Mouse (Mus musculus) thymus, postnatal 10 days (tissue): Measurements from ENCODE around the gene Dqx1.

Experiments used
- DNase-seq, 2 experiments: peaks; one replicate each; pipeline ENCODE4 v3.0.0; 2021; ENCODE audit warnings: low spot score in 2 of 2

The Dqx1 gene

GRCm38 (mm10) chr6:83033249-83034185 is 24.1 kb upstream of the Dqx1 start, which contains the start of the genes Dok1 and Loxl3:
Gene Dok1 (minus strand): TSS chr6:83033471.
Gene Loxl3 (plus strand): TSS chr6:83034173.
- DNase-seq: peak; percentile 50 to 62

GRCm38 (mm10) chr6:83034463-83035055 is 23.1 kb upstream of the Dqx1 start:
- DNase-seq: no peak

DNA sequence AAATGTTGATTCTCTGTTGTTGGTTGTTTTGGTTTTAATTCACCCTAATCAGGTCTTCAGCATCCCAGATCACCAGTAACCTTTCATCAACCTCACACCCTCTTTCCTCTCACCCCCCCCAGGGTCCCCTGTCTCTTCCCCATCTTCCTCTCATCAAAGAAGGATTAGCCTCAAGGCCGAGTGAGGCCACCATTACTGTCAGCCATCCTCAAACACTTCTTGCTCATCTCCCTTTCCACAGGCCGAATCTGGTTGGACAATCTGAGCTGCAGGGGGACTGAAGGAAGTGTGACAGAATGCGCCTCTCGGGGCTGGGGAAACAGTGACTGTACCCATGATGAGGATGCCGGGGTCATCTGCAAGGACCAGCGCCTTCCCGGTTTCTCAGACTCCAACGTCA is 20.5 kb upstream of the Dqx1 start:
- DNase-seq: no peak

- peak; percentile 79 to 92 for DNase-seq
Observed at GRCm38 (mm10) chr6:83038496-83039012, 19.1 kb upstream of the Dqx1 start.

DNA sequence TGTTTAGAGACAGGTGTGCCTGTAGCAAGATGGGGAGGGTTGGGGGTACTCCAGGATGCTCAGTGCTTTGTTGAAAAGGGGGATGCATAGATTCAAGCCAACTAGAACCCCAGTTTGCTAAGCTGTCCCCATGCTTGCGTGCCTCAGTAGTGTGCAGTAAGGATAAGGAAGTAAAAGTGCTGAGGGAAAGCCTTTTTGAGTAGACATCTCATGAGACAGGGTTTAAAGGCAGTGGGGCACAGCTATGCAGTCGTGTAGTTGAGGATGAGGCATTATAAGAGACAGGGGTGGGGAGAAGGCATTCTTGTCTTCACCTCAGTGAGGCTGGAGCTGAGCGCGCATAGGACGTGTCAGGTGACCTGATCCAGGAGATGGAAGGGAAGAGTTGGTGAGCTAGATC is 17.0 kb upstream of the Dqx1 start:
- no peak for DNase-seq

DNA sequence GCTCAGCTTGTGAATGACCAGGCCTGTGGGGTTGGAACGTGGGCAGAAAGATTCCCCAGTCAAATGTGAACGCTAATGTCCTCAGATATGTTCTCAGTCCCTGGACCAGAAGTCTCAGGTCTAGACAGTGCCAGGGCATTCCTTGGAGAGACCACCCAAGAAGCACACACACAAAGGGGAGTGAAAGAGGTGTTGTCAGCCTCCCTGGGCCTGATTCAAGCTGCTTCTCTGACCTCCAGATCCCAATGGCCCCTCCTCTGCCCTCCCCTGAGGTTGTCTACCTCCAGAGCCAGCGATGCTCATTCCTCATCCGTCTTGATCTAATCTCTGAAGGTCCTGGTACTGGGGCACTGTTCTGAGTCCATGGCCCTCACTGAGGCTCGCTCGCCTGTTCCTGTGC is 14.1 kb upstream of the Dqx1 start:
- no peak for DNase-seq

DNA sequence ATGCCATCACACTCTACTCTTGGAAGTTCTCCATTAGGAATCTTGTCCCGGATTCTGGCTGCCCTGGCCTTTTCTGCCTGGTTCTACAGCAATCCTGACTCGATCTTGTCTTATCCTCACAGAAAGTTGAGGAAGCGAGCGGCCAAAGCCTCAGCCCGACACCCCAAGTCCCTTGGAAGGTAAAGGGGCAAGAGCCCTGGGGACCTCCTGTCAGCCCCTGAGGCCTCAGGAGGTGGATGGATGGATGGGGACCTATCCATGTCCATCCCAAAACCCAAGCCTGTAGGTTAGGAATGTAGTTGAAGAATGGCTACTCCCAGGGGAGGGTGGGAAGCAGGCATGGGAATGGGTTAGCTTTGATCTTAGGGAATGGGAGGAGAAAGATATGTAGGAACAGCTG is 13.7 kb upstream of the Dqx1 start:
- DNase-seq: no peak

- no peak for DNase-seq
Observed at GRCm38 (mm10) chr6:83044742-83045141, 12.9 kb upstream of the Dqx1 start.

- no peak for DNase-seq
Observed at GRCm38 (mm10) chr6:83049367-83049766, 8.3 kb upstream of the Dqx1 start.

DNA sequence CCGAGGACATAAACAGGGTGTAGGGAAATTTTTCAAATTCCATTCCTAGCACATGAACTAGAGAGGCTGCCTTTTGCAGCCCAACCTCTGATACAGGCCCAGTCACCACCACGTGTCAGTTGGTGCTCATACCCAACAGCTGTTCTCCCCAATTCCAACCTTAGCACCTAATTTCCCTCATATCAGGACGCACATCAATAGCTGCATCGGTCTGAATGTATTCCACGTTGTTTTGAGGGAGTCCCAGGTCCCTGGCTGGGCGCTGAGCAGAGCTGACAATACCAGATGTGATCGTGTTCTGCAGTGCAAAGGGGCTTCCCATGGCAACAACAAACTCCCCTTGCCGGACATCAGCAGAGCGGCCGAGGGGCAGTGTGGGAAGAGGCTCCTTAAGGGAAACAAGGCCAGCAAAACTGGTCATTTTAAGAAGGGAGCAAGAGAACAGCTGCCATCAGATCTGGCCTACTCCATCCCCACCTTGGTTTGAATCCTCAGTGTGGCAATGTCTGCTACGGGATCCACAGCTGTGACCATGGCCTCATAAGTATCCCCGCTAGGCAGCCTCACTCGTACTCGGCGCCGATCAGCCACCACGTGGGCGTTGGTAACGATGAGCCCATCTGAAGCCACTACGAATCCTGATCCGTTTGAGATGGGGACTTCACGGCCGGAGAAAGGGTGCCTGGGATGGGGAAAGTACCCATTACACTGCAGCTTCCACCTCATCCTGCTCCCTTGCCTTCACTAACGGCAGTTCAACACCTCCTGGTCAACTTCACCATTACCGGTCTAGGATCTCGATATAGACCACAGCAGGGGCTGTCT is 4.3 kb upstream of the Dqx1 start:
- DNase-seq: no peak

- DNase-seq: peak; percentile 96
Observed at GRCm38 (mm10) chr6:83054074-83054851, 3.4 kb upstream of the Dqx1 start, which contains the start of gene Aup1. Gene Aup1 (plus strand): TSS chr6:83054521.

- DNase-seq: peak; percentile 56 to 58
Observed at GRCm38 (mm10) chr6:83054871-83055431, 2.7 kb upstream of the Dqx1 start, which contains the start of gene Htra2. Gene Htra2 (minus strand): TSS chr6:83055273.

GRCm38 (mm10) chr6:83058725-83059124 is 1.1 kb downstream of the Dqx1 start:
- DNase-seq: no peak

DNA sequence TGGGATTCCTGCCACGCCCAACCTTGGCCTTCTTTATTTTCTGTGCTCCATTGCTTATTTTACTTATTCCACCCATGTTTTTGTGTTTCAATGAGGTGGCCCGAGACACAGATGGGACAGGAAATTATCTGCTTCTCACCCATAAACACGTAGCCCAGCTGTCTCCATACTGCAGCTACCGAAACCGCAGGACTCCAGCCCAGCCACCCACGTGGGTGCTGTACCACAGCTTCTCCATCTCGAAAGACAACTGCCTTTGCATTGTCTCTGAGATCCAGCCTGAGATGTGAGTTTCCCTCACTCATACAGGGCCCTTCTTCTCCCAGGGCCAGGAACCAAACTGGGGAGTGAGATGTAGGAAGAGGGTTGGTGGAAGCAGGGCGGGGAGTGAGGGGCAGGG is 8.4 kb downstream of the Dqx1 start:
- no peak for DNase-seq

DNA sequence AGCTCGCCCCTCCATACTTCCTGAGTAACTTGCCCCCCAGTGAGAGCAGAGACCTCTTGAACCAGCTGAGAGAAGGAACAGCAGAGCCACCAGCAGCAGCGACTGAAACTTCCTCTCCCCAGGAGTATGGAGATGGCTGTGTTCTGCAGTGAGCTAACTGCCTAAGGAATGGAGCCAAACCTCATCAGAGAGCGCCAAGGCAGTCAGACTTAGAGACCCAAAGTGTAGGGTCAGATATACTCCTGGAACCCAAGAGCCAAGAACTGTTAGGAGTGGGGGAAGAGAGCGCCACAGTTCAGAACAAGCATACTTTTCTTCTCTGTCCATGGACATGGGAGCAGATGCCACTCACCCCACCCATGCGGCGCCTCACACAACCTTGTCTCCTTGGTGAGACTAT is 8.8 kb downstream of the Dqx1 start:
- DNase-seq: no peak

GRCm38 (mm10) chr6:83068221-83068620 is 10.6 kb downstream of the Dqx1 start:
- no peak for DNase-seq

DNA sequence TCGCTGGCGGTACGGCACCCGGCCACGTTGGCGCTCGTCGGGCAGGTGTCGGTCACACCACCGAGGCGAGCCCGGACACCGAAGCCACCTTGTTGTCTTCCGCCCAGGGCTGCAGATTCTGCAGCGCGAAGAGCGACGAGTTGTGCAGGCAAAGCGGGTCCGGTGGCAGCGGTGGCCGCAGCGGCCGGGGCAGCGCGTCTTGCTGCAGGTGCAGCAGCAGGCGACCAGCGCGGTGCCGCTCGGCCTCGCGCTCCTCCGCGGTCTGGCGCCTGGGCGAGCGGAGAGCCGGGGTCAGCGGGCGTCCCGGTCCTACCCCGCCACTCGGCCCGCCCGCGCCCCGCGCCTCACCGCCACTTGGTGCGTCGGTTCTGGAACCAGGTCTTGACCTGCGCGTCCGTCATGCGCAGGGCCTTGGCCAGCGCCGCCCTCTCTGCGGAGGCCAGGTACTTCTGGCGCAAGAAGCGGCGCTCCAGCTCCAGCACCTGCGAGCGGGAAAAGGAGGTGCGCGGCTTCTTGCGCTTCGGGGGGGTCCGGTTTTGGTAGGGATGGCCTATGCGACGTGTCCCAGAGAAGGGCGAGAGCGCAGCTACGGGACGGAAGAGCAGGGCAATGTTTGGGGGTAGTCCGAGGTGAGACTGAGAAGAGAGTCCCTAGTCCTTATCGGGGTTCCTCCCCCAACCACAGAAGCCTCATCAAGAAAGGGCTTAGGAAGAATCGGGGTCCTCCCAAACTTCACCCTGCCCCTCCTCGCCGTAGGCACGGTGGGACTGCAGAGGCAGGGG is 11.3 kb downstream of the Dqx1 start:
- no peak for DNase-seq

DNA sequence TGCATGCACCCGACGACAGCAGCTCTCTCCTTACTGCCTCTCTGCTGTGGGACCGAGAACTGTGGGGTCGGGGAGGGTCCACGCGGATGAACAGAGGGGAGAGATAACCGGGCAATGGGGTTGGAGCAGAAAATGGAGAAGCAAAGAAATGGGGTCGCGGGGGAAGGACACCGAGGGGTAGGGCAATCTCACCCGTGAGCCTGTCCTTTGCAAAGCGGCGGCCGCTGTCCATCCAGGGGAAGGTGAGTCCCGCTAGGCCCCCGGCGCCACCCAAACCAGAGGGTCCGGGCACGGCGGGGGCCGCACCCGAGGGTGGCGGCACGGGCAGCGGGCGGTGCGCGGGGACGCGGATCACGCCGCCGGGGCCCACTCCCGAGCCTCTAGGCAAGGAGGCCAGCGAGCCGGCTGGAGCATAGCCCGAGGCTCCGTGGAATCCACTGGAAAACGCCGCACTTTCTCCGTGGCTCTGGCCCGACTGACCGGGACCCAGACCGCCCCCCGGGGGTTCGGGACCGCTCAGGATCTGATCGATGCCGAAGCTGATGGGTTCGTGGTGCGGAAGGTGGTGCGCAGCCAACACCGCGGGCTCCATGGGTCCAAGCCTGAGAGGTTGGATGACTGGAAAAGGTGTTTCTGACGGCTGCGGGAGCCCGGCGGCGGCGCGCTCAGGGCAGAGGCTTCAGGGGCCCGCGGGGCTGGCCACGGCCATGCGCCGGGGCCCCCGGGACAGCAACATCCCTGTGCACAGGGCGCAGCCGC is 12.0 kb downstream of the Dqx1 start:
- no peak for DNase-seq

DNA sequence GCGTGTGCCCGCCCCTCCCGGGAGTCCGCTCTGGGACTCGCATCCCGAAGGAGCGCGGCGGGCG is 12.4 kb downstream of the Dqx1 start, which contains the start of gene Tlx2:
TSS of gene Tlx2 (minus strand) at position 47 of the 64 bp plus-strand sequence.
- no peak for DNase-seq
